Mouse (Mus musculus) erythroblast, embryonic 14.5 days (primary cell): Measurements from ENCODE around the gene Olfr389.

Experiments used
- GATA1 ChIP-seq: IDR thresholded peaks from 2 replicates; pipeline ENCODE4 v1.6.1; 2012; ENCODE audit warnings: low read length, inconsistent platforms, mixed read lengths
- TAL1 ChIP-seq: IDR thresholded peaks from 3 replicates; pipeline ENCODE4 v1.6.1; 2012; ENCODE audit warnings: low read length, inconsistent platforms, mixed read lengths

DNA sequence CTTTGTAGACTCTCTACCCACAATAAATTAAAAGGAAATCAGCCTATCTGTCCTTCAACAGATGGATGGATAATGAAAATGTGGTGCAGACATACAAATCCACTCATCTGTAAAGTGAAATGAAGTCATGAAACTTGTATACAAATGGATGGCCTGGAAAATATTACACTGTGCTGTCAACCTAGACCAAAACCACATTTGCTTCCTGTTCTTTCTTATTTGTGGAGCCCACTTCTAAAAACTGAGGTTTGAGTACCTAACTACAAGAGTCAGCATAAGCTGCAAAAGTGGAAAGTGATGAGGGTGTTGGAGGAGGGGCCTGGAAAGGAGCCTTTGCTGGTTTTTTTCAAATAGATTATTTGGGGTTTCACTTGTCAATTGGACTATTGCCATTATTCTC is 21.4 kb downstream of the Olfr389 start:
- TF ChIP-seq GATA1 (no peak), TAL1 (no peak)
